In genomic region chr7:118346943-118347342, GRCm38 (mm10) we compare ENCODE assay signal across 20 mouse cellular contexts.
"Had no signal": no experiment of that assay in that cellular context is flagged by ENCODE, and none has a peak within 500 bp of the region (broad histone marks: within the 10 kb centered on the region; RNA-seq: fewer than 3 reads in every experiment).

No protein-coding gene starts in this region.

- DNase-seq: heart, postnatal 10 days; heart, postnatal 14 days; heart, postnatal 36 days; heart, postnatal 4 days; kidney, adult 11 months; kidney, adult 18-20 months; kidney, adult 2 months; kidney, adult 8-10 months; kidney, postnatal 14 days; kidney, postnatal 25 days; kidney, postnatal 36 days; kidney, postnatal 4 days; layer of hippocampus, adult 9-11 months; layer of hippocampus, postnatal 36 days had no signal

- ATAC-seq: hindbrain, embryonic 16.5 days; hindbrain, postnatal 0 days; inflammation-experienced regulatory T-cells, adult 6 months; intestine, embryonic 15.5 days; intestine, embryonic 16.5 days; intestine, postnatal 0 days had no signal
